8 mouse cellular contexts compared by ENCODE assay signal in genomic region chr9:53594764-53595163, GRCm38 (mm10). TPM values are rescaled to one million over a fixed set of nuclear protein-coding genes. Genes with fewer than 3 reads are reported as not detected.
DNase-seq lines count a peak whose midpoint lies in the region; ATAC-seq and TF ChIP-seq lines count a peak whose summit lies in the region.

No protein-coding gene starts in this region.

- 14% methylated on average over 3 of the region's 3 CpGs for WGBS in liver, embryonic 12.5 days (ENCODE audit: insufficient replicate concordance)
- WGBS in hindbrain, postnatal 0 days: 6% methylated on average over 3 of the region's 3 CpGs
- 8% methylated on average over 3 of the region's 3 CpGs for WGBS in liver, embryonic 16.5 days (ENCODE audit: insufficient replicate concordance)

- no peaks in the 10 kb centered on the region for H3K9me3 ChIP-seq in liver, embryonic 12.5 days (replicated peaks)
- no peaks in the 10 kb centered on the region for H3K9me3 ChIP-seq in hindbrain, postnatal 0 days (ENCODE audit: low read length)
- H3K9me3 ChIP-seq in liver, embryonic 16.5 days (replicated peaks; ENCODE audit: control insufficient read depth, low read length): no peaks in the 10 kb centered on the region

- no peaks in the 10 kb centered on the region for H3K27me3 ChIP-seq in liver, embryonic 12.5 days (replicated peaks)
- H3K27me3 ChIP-seq in hindbrain, postnatal 0 days (ENCODE audit: insufficient read depth, low read length): no peaks in the 10 kb centered on the region
- no peaks in the 10 kb centered on the region for H3K27me3 ChIP-seq in liver, embryonic 16.5 days (ENCODE audit: control insufficient read depth, insufficient read depth, low read depth, low read length)

- H3K27ac ChIP-seq in liver, embryonic 12.5 days: no peak overlapping the region
- no peak overlapping the region for H3K27ac ChIP-seq in hindbrain, postnatal 0 days
- H3K27ac ChIP-seq in liver, embryonic 16.5 days (ENCODE audit: low read length): no peak overlapping the region

- no peak overlapping the region for H3K9ac ChIP-seq in liver, embryonic 12.5 days
- no peak overlapping the region for H3K9ac ChIP-seq in hindbrain, postnatal 0 days (replicated peaks; ENCODE audit: low read length)
- H3K9ac ChIP-seq in liver, embryonic 16.5 days (ENCODE audit: low read depth, low read length): no peak overlapping the region

- H3K4me1 ChIP-seq in liver, embryonic 12.5 days: no peaks in the 10 kb centered on the region
- H3K4me1 ChIP-seq in hindbrain, postnatal 0 days (ENCODE audit: insufficient read depth, low read length): no peaks in the 10 kb centered on the region
- H3K4me1 ChIP-seq in liver, embryonic 16.5 days (ENCODE audit: control insufficient read depth, low read depth, low read length): no peaks in the 10 kb centered on the region; the same call in 1 of the 2 replicates

- DNase-seq in liver: peak; percentile 75
- peak; percentile 83 for DNase-seq in ZHBTc4 (ENCODE audit: low read depth, low spot score)
- peak; percentile 84 for DNase-seq in embryo, embryonic 10.5 days (ENCODE audit: low spot score)
- DNase-seq in hindbrain, postnatal 0 days (ENCODE audit: low spot score): peak; percentile 74
- DNase-seq in retina, postnatal 7 days (ENCODE audit: low read depth, low spot score): peak; percentile 46
- DNase-seq in urinary bladder, postnatal 14 days (ENCODE audit: low spot score): peak; percentile 70

- H3K36me3 ChIP-seq in liver, embryonic 12.5 days: peaks cover 30% of the 10 kb centered on the region
- H3K36me3 ChIP-seq in hindbrain, postnatal 0 days (ENCODE audit: insufficient read depth, low read length): peaks cover 32% of the 10 kb centered on the region; the same call in 1 of the 2 replicates
- peaks cover 2% of the 10 kb centered on the region; the same call in 1 of the 2 replicates for H3K36me3 ChIP-seq in liver, embryonic 16.5 days (ENCODE audit: control insufficient read depth, insufficient read depth)

- no peak overlapping the region for H3K4me3 ChIP-seq in liver, embryonic 12.5 days
- H3K4me3 ChIP-seq in hindbrain, postnatal 0 days (ENCODE audit: low read length): no peak overlapping the region
- H3K4me3 ChIP-seq in liver, embryonic 16.5 days (ENCODE audit: low read depth, low read length): no peak overlapping the region

- no peak overlapping the region for H3K4me2 ChIP-seq in liver, embryonic 12.5 days
- no peak overlapping the region for H3K4me2 ChIP-seq in hindbrain, postnatal 0 days (ENCODE audit: low read depth, low read length)
- H3K4me2 ChIP-seq in liver, embryonic 16.5 days (ENCODE audit: low read depth, low read length): no peak overlapping the region

- peak; percentile 85 for TF ChIP-seq CTCF in hindbrain, postnatal 0 days (IDR thresholded peaks at IDR 0.05; ENCODE audit: low read depth)

- ATAC-seq in liver, embryonic 12.5 days: no peak
- no peak for ATAC-seq in hindbrain, postnatal 0 days
- peak; percentile 24; the same call in 1 of the 2 replicates for ATAC-seq in liver, embryonic 16.5 days (ENCODE audit: low read depth)

RNA-seq across cellular contexts. Expression of gene Acat1, which starts 15.4 kb away (rescaled TPM):
- 47.9 and 49.4 TPM in 2 replicates for polyA plus RNA-seq in liver, embryonic 12.5 days (2016; fragmentation: Nextera tagmentation; extraction: Ambion mirVana)
- total RNA-seq in hindbrain, postnatal 0 days (2014; rRNA removed): 110 and 114 TPM in 2 replicates
- polyA plus RNA-seq in hindbrain, postnatal 0 days (2015; fragmentation: Nextera tagmentation; extraction: Ambion mirVana): 195 and 197 TPM in 2 replicates
- 138 and 148 TPM in 2 replicates for polyA plus RNA-seq in liver, embryonic 16.5 days (2015; fragmentation: Nextera tagmentation; extraction: Ambion mirVana)

RNA-seq across cellular contexts. Expression of gene Npat, which starts 57.9 kb away (rescaled TPM):
- 12.4 and 13.8 TPM in 2 replicates for polyA plus RNA-seq in liver, embryonic 12.5 days (2016; fragmentation: Nextera tagmentation; extraction: Ambion mirVana)
- 10.7 and 24.1 TPM in 2 replicates for total RNA-seq in hindbrain, postnatal 0 days (2014; rRNA removed)
- polyA plus RNA-seq in hindbrain, postnatal 0 days (2015; fragmentation: Nextera tagmentation; extraction: Ambion mirVana): 8.1 and 8.9 TPM in 2 replicates
- 6.9 and 7.6 TPM in 2 replicates for polyA plus RNA-seq in liver, embryonic 16.5 days (2015; fragmentation: Nextera tagmentation; extraction: Ambion mirVana)

RNA-seq across cellular contexts. Expression of gene Atm, which starts 58.2 kb away (rescaled TPM):
- 5.8 and 7.4 TPM in 2 replicates for polyA plus RNA-seq in liver, embryonic 12.5 days (2016; fragmentation: Nextera tagmentation; extraction: Ambion mirVana)
- 6.4 and 10.8 TPM in 2 replicates for total RNA-seq in hindbrain, postnatal 0 days (2014; rRNA removed)
- 6.4 and 7.3 TPM in 2 replicates for polyA plus RNA-seq in hindbrain, postnatal 0 days (2015; fragmentation: Nextera tagmentation; extraction: Ambion mirVana)
- 2.7 and 3.1 TPM in 2 replicates for polyA plus RNA-seq in liver, embryonic 16.5 days (2015; fragmentation: Nextera tagmentation; extraction: Ambion mirVana)
